Mouse (Mus musculus) c-Kit-negative CD71-positive TER-119-positive erythroid progenitor cells, embryonic 14.5 days (primary cell): ENCODE results near the gene Slc50a1.
A peak's percentile ranks its signal among the peaks of the same experiment; 100 is the strongest.

Experiments used
- DNase-seq: peaks from one replicate; pipeline ENCODE4 v3.0.0-alpha.2; 2013; ENCODE audit warnings: low read depth, low spot score

The Slc50a1 gene

GRCm38 (mm10) chr3:89295685-89296230, 25.4 kb upstream of the Slc50a1 start:
- no peak for DNase-seq

GRCm38 (mm10) chr3:89294195-89294594, 23.8 kb upstream of the Slc50a1 start:
- DNase-seq, result no peak

GRCm38 (mm10) chr3:89293247-89293918, 23.0 kb upstream of the Slc50a1 start:
- no peak for DNase-seq

- DNase-seq, result no peak
These were observed 21.9 kb upstream of the Slc50a1 start for GRCm38 (mm10) chr3:89292303-89292702.

- no peak for DNase-seq
These were observed 21.5 kb upstream of the Slc50a1 start for GRCm38 (mm10) chr3:89291874-89292273.

- DNase-seq, result no peak
These were observed 18.1 kb upstream of the Slc50a1 start for GRCm38 (mm10) chr3:89288503-89288928.

- DNase-seq, result no peak
These were observed 16.9 kb upstream of the Slc50a1 start for GRCm38 (mm10) chr3:89287286-89287685.

GRCm38 (mm10) chr3:89285526-89285925, 15.2 kb upstream of the Slc50a1 start:
- DNase-seq, result no peak

- no peak for DNase-seq
These were observed 13.9 kb upstream of the Slc50a1 start for GRCm38 (mm10) chr3:89284261-89284660.

GRCm38 (mm10) chr3:89282291-89282643, 11.9 kb upstream of the Slc50a1 start:
- no peak for DNase-seq

GRCm38 (mm10) chr3:89281579-89282290, 11.4 kb upstream of the Slc50a1 start:
- DNase-seq, result peak; percentile 27

GRCm38 (mm10) chr3:89280606-89281511, 10.5 kb upstream of the Slc50a1 start, which contains the start of gene Efna1:
Gene Efna1 (minus strand): TSS chr3:89281142.
- DNase-seq, result no peak

GRCm38 (mm10) chr3:89280050-89280605, 9.8 kb upstream of the Slc50a1 start:
- no peak for DNase-seq

- DNase-seq, result no peak
These were observed 9.0 kb upstream of the Slc50a1 start for GRCm38 (mm10) chr3:89279153-89279890.

GRCm38 (mm10) chr3:89278643-89279042, 8.3 kb upstream of the Slc50a1 start:
- DNase-seq, result no peak

GRCm38 (mm10) chr3:89278107-89278506, 7.7 kb upstream of the Slc50a1 start:
- no peak for DNase-seq

GRCm38 (mm10) chr3:89277281-89278021, 7.1 kb upstream of the Slc50a1 start:
- no peak for DNase-seq

- DNase-seq, result no peak
These were observed 5.7 kb upstream of the Slc50a1 start for GRCm38 (mm10) chr3:89276061-89276460.

GRCm38 (mm10) chr3:89271760-89272159, 1.4 kb upstream of the Slc50a1 start:
- DNase-seq, result no peak

- no peak for DNase-seq
These were observed 521 bp upstream of the Slc50a1 start for GRCm38 (mm10) chr3:89270891-89271290.
